Mouse (Mus musculus) stomach, embryonic 16.5 days (tissue): ENCODE results near the gene Tut1. TPM values are rescaled to one million over a fixed set of nuclear protein-coding genes. Genes with fewer than 3 reads are reported as not detected.
A peak's percentile ranks its signal among the peaks of the same experiment; 100 is the strongest.

Source experiments
- ATAC-seq: fragments of 200-750 bp; cut with Nextera tagmentation; 2 replicates; pipeline ENCODE4 v1.8.0; 2017; ENCODE audit warnings: moderate number of reproducible peaks, moderate TSS enrichment; ENCODE audit not compliant: insufficient read depth, low FRiP score
- H3K27ac ChIP-seq: fragments of 300-500 bp; sonication (generic); 2 replicates; pipeline ENCODE4 v1.5.1; 2014; ENCODE audit warnings: low read length
- H3K27me3 ChIP-seq: fragments of 300-500 bp; sonication (generic); 2 replicates; pipeline ENCODE4 v1.6.1; 2014; ENCODE audit warnings: low read length, control low read depth, mixed read lengths; ENCODE audit not compliant: control insufficient read depth, insufficient read depth
- H3K36me3 ChIP-seq: fragments of 300-500 bp; sonication (generic); 2 replicates; pipeline ENCODE4 v1.6.1; 2014; ENCODE audit warnings: low read length; ENCODE audit not compliant: control insufficient read depth, insufficient read depth
- H3K4me1 ChIP-seq: fragments of 300-500 bp; sonication (generic); 2 replicates; pipeline ENCODE4 v1.6.1; 2014; ENCODE audit warnings: low read length, control low read depth, mixed read lengths; ENCODE audit not compliant: control insufficient read depth, insufficient read depth
- H3K4me2 ChIP-seq: fragments of 300-500 bp; sonication (generic); 2 replicates; pipeline ENCODE4 v1.6.1; 2014; ENCODE audit warnings: low read depth, low read length, mixed read lengths
- H3K4me3 ChIP-seq: fragments of 300-500 bp; sonication (generic); replicated peaks from 2 replicates; pipeline ENCODE4 v1.5.1; 2014; ENCODE audit warnings: mild to moderate bottlenecking, low read length
- H3K9ac ChIP-seq: fragments of 300-500 bp; sonication (generic); 2 replicates; pipeline ENCODE4 v1.6.1; 2014; ENCODE audit warnings: low read length
- H3K9me3 ChIP-seq: fragments of 300-500 bp; sonication (generic); replicated peaks from 2 replicates; pipeline ENCODE4 v1.6.1; 2016; ENCODE audit warnings: low read length, control low read depth; ENCODE audit not compliant: control insufficient read depth
- WGBS: fragments of 180-500 bp; shearing (Covaris S2); extraction: QIAGEN DNeasy Blood & Tissue Kit; methylation state at CpG from one replicate; pipeline ENCODE4 v1.1.7; 2014; 5-methylcytosine and 5-hydroxymethylcytosine counted together
- polyA plus RNA-seq: library from polyadenylated mRNA; unstranded; fragments of >200 nt; fragmentation: Nextera tagmentation; extraction: Ambion mirVana; gene quantifications from 2 replicates; pipeline ENCODE4 v1.2.1, GENCODE M21; 2015

The Tut1 gene
- polyA plus RNA-seq, 1 experiment from 2014 or later, result 30.0 TPM

DNA sequence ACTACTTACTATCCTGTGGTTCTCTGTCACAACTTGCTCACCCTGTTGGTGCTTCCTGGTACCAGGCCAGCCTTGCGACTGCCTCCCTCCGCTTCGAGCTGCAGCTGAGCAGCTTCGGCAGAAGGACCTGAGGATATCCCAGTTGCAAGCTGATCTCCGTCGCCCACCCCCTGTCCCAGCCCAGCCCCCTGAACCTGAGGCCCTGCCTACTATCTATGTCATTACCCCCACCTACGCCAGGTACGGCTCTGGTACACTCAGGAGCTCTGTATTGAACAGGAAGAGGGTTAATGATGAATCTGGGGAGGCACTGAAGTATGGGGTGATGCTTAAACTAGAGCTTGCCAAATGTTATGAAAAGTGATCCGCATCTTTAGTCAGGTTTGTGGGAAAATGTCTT is 31.9 kb upstream of the Tut1 start:
- 74% methylated on average over 9 of the region's 9 CpGs for WGBS
- no peak overlapping the region for H3K27ac ChIP-seq
- H3K9ac ChIP-seq, result peak overlapping the region; percentile 27; the same call in 1 of the 2 replicates
- no peaks in the 10 kb centered on the region for H3K9me3 ChIP-seq
- H3K4me1 ChIP-seq, result peaks cover 9% of the 10 kb centered on the region
- no peak for ATAC-seq
- H3K4me2 ChIP-seq, result peak overlapping the region; percentile 82
- 0 out of 2 replicates have a peak, but pooled peaks cover 3% of the 10 kb centered on the region for H3K36me3 ChIP-seq
- 0 out of 2 replicates have a peak overlapping the region, but pooled peaks have one; percentile 3 for H3K4me3 ChIP-seq
- H3K27me3 ChIP-seq, result no peaks in the 10 kb centered on the region

DNA sequence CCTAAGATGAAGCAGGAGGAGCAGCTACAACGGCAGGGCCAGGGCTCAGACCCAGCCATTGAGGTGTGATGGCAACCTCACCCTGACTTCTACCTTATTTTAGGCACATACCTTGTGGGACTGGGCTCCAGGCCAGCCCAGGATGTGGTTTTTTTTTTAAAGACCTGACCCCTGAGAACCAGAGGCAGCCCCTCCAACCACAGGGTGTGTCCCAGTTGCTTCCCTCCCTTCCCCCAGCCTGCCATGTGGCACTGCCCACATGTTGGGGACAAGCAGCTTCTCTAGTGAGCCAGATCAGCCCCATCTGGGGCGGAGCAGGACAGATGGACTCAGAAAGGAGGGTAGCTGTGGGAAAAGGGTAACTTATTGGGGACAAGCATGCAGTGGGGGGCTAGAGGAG is 26.9 kb upstream of the Tut1 start:
- Histone ChIP-seq H3K9me3 (no peaks in the 10 kb centered on the region), H3K4me2 (no peak overlapping the region), H3K36me3 (no peaks in the 10 kb centered on the region), H3K27ac (no peak overlapping the region), H3K4me3 (no peak overlapping the region), H3K9ac (no peak overlapping the region), H3K4me1 (peaks cover 16% of the 10 kb centered on the region), H3K27me3 (no peaks in the 10 kb centered on the region)
- no peak for ATAC-seq
- WGBS, result 93% methylated on average over 2 of the region's 2 CpGs

DNA sequence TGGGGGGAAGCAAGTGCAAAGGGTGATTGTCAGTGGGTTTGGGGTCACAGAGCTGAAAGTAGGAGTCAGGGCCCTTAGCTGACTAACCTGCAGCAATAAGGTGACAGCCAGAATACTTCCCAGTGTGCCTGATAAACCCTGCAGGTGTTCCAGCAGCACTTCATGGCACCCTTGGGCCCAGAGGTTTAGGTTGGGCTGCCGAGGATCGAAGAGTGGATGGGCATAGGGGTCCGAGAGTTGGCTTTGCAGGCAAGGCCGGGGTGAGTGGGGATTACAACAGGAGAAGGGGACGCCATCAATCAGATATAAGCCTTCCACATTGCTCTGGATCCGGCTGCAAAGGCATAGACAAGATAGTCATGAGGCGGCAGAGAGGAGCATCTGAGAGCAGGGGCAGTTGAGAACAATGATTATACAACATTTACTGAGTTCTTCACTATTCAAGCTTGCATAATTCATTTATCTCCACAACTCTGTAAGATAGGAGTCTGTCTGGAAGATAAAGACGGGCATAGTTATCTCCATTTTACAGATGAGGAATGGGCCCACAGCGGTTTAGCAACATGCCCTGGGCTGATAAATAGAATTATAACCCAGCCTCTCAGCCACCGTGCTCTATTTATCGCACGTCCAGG is 25.6 kb upstream of the Tut1 start:
- Histone ChIP-seq H3K4me2 (no peak overlapping the region), H3K4me3 (no peak overlapping the region), H3K27me3 (no peaks in the 10 kb centered on the region), H3K9ac (no peak overlapping the region), H3K9me3 (no peaks in the 10 kb centered on the region), H3K36me3 (no peaks in the 10 kb centered on the region), H3K27ac (no peak overlapping the region), H3K4me1 (peaks cover 15% of the 10 kb centered on the region)
- WGBS, result 80% methylated on average over 12 of the region's 12 CpGs
- ATAC-seq, result no peak

DNA sequence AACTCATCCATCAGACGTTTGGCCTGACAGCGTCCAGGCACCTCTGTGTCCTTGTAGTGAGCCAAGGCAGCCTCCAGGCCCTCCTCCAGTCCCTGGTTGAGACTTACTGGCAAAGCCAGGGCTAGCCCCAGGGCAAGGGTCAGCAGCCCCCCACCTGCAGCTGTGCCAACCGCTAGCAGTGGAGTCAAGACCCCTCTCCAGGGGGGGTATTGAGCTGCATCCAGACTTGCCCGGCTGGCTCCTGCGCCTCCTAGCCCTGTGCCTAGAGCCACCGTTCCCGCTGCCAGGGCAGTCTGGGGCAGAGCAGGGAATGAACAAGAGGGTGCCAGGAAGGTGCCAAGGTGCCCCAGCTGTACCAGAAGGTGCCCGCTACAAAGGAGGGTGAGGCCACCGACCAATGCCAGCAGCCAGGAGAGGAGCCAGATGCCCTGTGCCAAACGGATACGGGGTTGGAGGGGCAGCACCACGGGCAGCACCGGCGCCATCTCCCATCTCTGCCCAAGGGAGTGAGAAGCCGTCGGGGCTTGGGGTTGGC is 24.9 kb upstream of the Tut1 start:
- Histone ChIP-seq H3K9ac (peak overlapping the region; percentile 84), H3K4me3 (peak overlapping the region; percentile 77), H3K27me3 (no peaks in the 10 kb centered on the region), H3K9me3 (no peaks in the 10 kb centered on the region), H3K27ac (peak overlapping the region; percentile 88; the same call in 1 of the 2 replicates), H3K4me1 (peaks cover 15% of the 10 kb centered on the region), H3K4me2 (peak overlapping the region; percentile 74), H3K36me3 (peaks cover 5% of the 10 kb centered on the region)
- 24% methylated on average over 16 of the region's 16 CpGs for WGBS
- peak; percentile 3; the same call in 1 of the 2 replicates for ATAC-seq

DNA sequence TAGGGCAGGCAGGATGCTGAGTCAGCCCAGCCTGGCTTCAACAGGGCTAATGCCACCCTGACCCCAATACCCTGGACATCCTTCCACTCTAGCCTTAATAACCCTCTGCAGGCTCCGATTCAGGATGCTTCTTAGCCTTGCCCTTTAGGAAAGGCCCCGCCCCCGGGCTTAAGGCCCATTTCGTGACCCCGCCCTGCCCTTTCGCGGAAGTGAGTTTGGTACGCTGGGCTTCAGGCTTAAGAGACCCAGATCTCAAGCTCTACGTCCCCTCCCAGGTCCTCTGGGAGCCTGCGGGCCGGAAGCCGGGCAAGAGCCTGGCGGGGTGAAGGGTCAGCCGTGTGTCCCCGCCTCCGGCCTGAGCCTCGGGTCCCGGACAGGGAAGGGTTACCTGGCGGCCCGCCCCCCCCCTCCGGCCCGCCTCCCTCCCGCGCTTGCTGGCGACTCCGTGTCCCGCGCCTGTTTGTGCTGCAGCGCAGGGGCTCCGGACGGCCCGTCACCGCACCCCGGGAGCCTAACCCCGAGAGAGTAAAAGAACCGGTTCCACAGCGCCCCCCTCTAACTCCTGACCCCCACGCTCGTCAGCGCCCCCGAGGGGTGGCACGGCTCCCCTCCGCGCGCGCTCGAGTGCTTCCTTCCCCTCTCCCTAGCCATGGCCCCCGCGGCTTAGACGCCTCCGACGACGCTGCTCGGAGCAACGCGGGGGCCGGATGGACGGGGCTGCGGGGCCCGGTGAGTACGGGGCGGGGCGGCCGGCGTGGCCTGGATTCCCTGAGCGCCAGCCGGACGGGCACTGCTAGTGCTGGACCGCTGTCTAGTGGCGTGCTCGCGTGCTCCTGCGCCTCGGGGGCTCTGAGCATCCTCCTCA is 24.2 kb upstream of the Tut1 start, which contains the start of the genes Rom1 and Eml3:
Gene Rom1 (minus strand): TSS at position 133 of the 865 bp plus-strand sequence.
Gene Eml3 (plus strand): TSS at position 329 of the 865 bp plus-strand sequence.
- Histone ChIP-seq H3K4me1 (peaks cover 15% of the 10 kb centered on the region), H3K9me3 (no peaks in the 10 kb centered on the region), H3K36me3 (peaks cover 9% of the 10 kb centered on the region), H3K27me3 (no peaks in the 10 kb centered on the region), H3K9ac (peak within 1 kb of the TSS; percentile 84), H3K4me3 (peak within 1 kb of the TSS; percentile 77), H3K27ac (peak within 1 kb of the TSS; percentile 88), H3K4me2 (peak within 1 kb of the TSS; percentile 74)
- ATAC-seq, result peak; percentile 81
- under 1% methylated on average over 66 of the region's 74 CpGs for WGBS

DNA sequence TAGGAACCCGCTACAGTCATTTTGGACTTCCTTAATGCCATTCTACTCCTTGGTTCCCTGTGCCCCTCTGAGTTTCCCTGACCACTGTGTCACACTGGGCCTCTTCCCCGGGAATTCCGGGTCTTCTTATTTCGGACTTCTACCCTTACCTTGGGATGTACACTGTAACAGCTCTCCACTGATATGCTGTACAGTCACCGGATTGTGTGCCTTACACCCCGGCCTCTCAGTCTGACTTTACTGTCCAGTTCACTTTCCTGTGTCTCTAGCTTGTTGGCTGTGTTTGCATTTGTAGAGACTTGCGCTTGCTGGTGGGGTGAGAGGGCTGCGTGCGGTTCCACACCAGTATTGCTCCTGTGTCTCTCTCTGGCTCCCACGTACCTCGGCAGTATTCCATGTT is 23.5 kb upstream of the Tut1 start:
- WGBS, result 4% methylated on average over 11 of the region's 11 CpGs
- H3K27ac ChIP-seq, result peak overlapping the region; percentile 88
- peak overlapping the region; percentile 77 for H3K4me3 ChIP-seq
- H3K4me1 ChIP-seq, result peaks cover 15% of the 10 kb centered on the region
- peak overlapping the region; percentile 74 for H3K4me2 ChIP-seq
- no peaks in the 10 kb centered on the region for H3K9me3 ChIP-seq
- H3K9ac ChIP-seq, result peak overlapping the region; percentile 84
- peaks cover 9% of the 10 kb centered on the region for H3K36me3 ChIP-seq
- ATAC-seq, result no peak
- no peaks in the 10 kb centered on the region for H3K27me3 ChIP-seq

DNA sequence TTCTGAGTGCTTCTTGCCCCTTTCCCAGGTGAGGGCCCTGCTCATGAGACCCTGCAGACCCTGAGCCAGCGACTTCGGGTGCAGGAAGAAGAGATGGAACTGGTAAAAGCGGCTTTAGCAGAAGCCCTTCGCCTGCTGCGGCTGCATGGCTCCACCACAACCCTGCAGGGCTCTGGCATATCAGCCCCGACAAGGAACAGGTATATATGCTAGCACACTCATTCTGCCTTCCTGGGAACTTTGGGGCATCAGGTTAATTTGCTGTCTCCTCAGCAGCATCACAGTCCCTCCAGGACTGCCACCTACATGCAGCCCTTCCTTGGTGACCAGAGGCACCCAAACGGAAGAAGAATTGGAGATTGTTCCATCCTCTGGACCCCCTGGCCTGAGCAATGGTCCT is 22.9 kb upstream of the Tut1 start:
- no peaks in the 10 kb centered on the region for H3K9me3 ChIP-seq
- no peaks in the 10 kb centered on the region for H3K27me3 ChIP-seq
- peak overlapping the region; percentile 74 for H3K4me2 ChIP-seq
- WGBS, result 89% methylated on average over 7 of the region's 7 CpGs
- H3K27ac ChIP-seq, result peak overlapping the region; percentile 44
- H3K36me3 ChIP-seq, result peaks cover 9% of the 10 kb centered on the region
- peaks cover 15% of the 10 kb centered on the region for H3K4me1 ChIP-seq
- no peak for ATAC-seq
- peak overlapping the region; percentile 84 for H3K9ac ChIP-seq
- H3K4me3 ChIP-seq, result peak overlapping the region; percentile 77

DNA sequence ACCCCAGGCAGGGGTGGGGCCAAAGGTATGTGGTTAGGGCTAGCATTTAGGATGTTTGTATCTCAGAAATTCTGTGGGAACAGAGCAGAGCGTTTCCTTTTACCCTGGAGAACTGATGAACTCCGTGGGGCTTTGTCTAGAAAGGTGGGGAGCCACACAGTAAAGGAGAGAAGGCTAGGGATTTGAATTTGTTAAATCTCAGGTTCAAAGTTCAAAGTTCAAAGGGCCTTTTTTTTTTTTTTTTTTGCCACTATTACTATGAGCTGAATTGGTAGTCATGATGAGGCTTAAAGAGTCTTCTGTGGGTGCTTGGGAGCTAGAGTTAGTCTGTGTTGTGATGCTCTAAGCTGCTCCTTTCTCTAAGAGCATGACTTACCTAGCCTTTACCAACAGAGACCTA is 16.9 kb upstream of the Tut1 start:
- H3K27ac ChIP-seq, result no peak overlapping the region
- ATAC-seq, result no peak
- no peaks in the 10 kb centered on the region for H3K27me3 ChIP-seq
- 84% methylated on average over 2 of the region's 2 CpGs for WGBS
- no peak overlapping the region for H3K4me3 ChIP-seq
- H3K36me3 ChIP-seq, result peaks cover 9% of the 10 kb centered on the region
- peaks cover 8% of the 10 kb centered on the region for H3K4me1 ChIP-seq
- no peaks in the 10 kb centered on the region for H3K9me3 ChIP-seq
- H3K9ac ChIP-seq, result no peak overlapping the region
- H3K4me2 ChIP-seq, result no peak overlapping the region
